Mouse (Mus musculus) spleen, postnatal 36 days (tissue): ENCODE results near the gene Abtb2.

Experiments used
- DNase-seq, 2 experiments: peaks; one replicate each; pipeline ENCODE4 v3.0.0; 2022; ENCODE audit warnings: low spot score in 2 of 2, mixed read lengths in 1 of 2

Gene Abtb2

GRCm38 (mm10) chr2:103583316-103583715 lies 17.2 kb downstream of the Abtb2 start:
- peak in 1 of 2 experiments; percentile 29 for DNase-seq

GRCm38 (mm10) chr2:103584093-103584492 lies 18.0 kb downstream of the Abtb2 start:
- peak in 1 of 2 experiments; percentile 17 for DNase-seq

GRCm38 (mm10) chr2:103586423-103586822 lies 20.3 kb downstream of the Abtb2 start:
- no peak for DNase-seq

- DNase-seq: no peak
Observed at GRCm38 (mm10) chr2:103588776-103589175, 22.7 kb downstream of the Abtb2 start.

- DNase-seq: no peak
Observed at GRCm38 (mm10) chr2:103589400-103589799, 23.3 kb downstream of the Abtb2 start.

- DNase-seq: no peak
Observed at GRCm38 (mm10) chr2:103590645-103591044, 24.5 kb downstream of the Abtb2 start.

GRCm38 (mm10) chr2:103591742-103592590 lies 25.9 kb downstream of the Abtb2 start:
- no peak for DNase-seq

GRCm38 (mm10) chr2:103592591-103592929 lies 26.4 kb downstream of the Abtb2 start:
- DNase-seq: no peak

- DNase-seq: no peak
Observed at GRCm38 (mm10) chr2:103594592-103595011, 28.5 kb downstream of the Abtb2 start.

GRCm38 (mm10) chr2:103595028-103595651 lies 29.0 kb downstream of the Abtb2 start:
- no peak for DNase-seq

- no peak for DNase-seq
Observed at GRCm38 (mm10) chr2:103599296-103599695, 33.2 kb downstream of the Abtb2 start.

- no peak for DNase-seq
Observed at GRCm38 (mm10) chr2:103600165-103600891, 34.2 kb downstream of the Abtb2 start.

GRCm38 (mm10) chr2:103601126-103601525 lies 35.0 kb downstream of the Abtb2 start:
- no peak for DNase-seq

GRCm38 (mm10) chr2:103601531-103601930 lies 35.4 kb downstream of the Abtb2 start:
- DNase-seq: no peak

- no peak for DNase-seq
Observed at GRCm38 (mm10) chr2:103603209-103603608, 37.1 kb downstream of the Abtb2 start.

- DNase-seq: no peak
Observed at GRCm38 (mm10) chr2:103603869-103604268, 37.8 kb downstream of the Abtb2 start.

- DNase-seq: peak in 1 of 2 experiments; percentile 30
Observed at GRCm38 (mm10) chr2:103605805-103606498, 39.8 kb downstream of the Abtb2 start.

GRCm38 (mm10) chr2:103607926-103608325 lies 41.8 kb downstream of the Abtb2 start:
- DNase-seq: no peak

GRCm38 (mm10) chr2:103608947-103609346 lies 42.8 kb downstream of the Abtb2 start:
- no peak for DNase-seq

GRCm38 (mm10) chr2:103609499-103609898 lies 43.4 kb downstream of the Abtb2 start:
- DNase-seq: no peak

GRCm38 (mm10) chr2:103610831-103611535 lies 44.9 kb downstream of the Abtb2 start:
- no peak for DNase-seq
